Mouse (Mus musculus): Measurements from ENCODE around the gene Nell1. TPM values are rescaled to one million over a fixed set of nuclear protein-coding genes. Genes with fewer than 3 reads are reported as not detected.

Nell1 gene
- total RNA-seq, 2 experiments from 2014 or later = not detected

- intact Hi-C loops (cut with DNase I) = no loop called here
- DNase-seq = no peak
These were observed 512.3 kb downstream of the Nell1 start for GRCm38 (mm10) chr7:50486884-50487420.

GRCm38 (mm10) chr7:50501562-50501961 is 526.9 kb downstream of the Nell1 start:
- no peak for DNase-seq
- intact Hi-C loops (cut with DNase I) = no loop called here

GRCm38 (mm10) chr7:50507047-50507446 is 532.4 kb downstream of the Nell1 start:
- no peak for DNase-seq
- intact Hi-C loops (cut with DNase I) = no loop called here

GRCm38 (mm10) chr7:50514830-50515229 is 540.2 kb downstream of the Nell1 start:
- no peak for DNase-seq
- intact Hi-C loops (cut with DNase I) = no loop called here

- DNase-seq = no peak
- intact Hi-C loops (cut with DNase I) = no loop called here
These were observed 542.0 kb downstream of the Nell1 start for GRCm38 (mm10) chr7:50516681-50517080.

- intact Hi-C loops (cut with DNase I) = no loop called here
- DNase-seq = no peak
These were observed 568.7 kb downstream of the Nell1 start for GRCm38 (mm10) chr7:50543373-50543772.

GRCm38 (mm10) chr7:50549572-50549971 is 574.9 kb downstream of the Nell1 start:
- intact Hi-C loops (cut with DNase I) = no loop called here
- DNase-seq = no peak

GRCm38 (mm10) chr7:50551426-50551825 is 576.8 kb downstream of the Nell1 start:
- intact Hi-C loops (cut with DNase I) = no loop called here

GRCm38 (mm10) chr7:50562708-50563107 is 588.0 kb downstream of the Nell1 start:
- intact Hi-C loops (cut with DNase I) = no loop called here
- no peak for DNase-seq

More at GRCm38 (mm10) chr7:50551426-50551825, 576.8 kb downstream of the Nell1 start:
- DNase-seq = no peak

GRCm38 (mm10) chr7:50573841-50574240 is 599.2 kb downstream of the Nell1 start:
- intact Hi-C loops (cut with DNase I) = no loop called here
- DNase-seq = no peak

- no peak for DNase-seq
- intact Hi-C loops (cut with DNase I) = no loop called here
These were observed 614.2 kb downstream of the Nell1 start for GRCm38 (mm10) chr7:50588642-50589424.

GRCm38 (mm10) chr7:50598890-50599289 is 624.2 kb downstream of the Nell1 start, which contains the start of gene 4933405O20Rik:
Gene 4933405O20Rik (plus strand): TSS chr7:50599190.
- intact Hi-C loops (cut with DNase I) = no loop called here
- DNase-seq = no peak

GRCm38 (mm10) chr7:50614101-50614500 is 639.4 kb downstream of the Nell1 start:
- intact Hi-C loops (cut with DNase I) = no loop called here
- DNase-seq = no peak

- DNase-seq = no peak
- intact Hi-C loops (cut with DNase I) = no loop called here
These were observed 654.5 kb downstream of the Nell1 start for GRCm38 (mm10) chr7:50629186-50629585.

GRCm38 (mm10) chr7:50633147-50633546 is 658.5 kb downstream of the Nell1 start:
- intact Hi-C loops (cut with DNase I) = no loop called here
- DNase-seq = no peak

GRCm38 (mm10) chr7:50672266-50672665 is 697.6 kb downstream of the Nell1 start:
- intact Hi-C loops (cut with DNase I) = no loop called here
- DNase-seq = no peak

GRCm38 (mm10) chr7:50675444-50675843 is 700.8 kb downstream of the Nell1 start:
- no peak for DNase-seq
- intact Hi-C loops (cut with DNase I) = no loop called here

- intact Hi-C loops (cut with DNase I) = no loop called here
- no peak for DNase-seq
These were observed 702.8 kb downstream of the Nell1 start for GRCm38 (mm10) chr7:50677511-50677910.

GRCm38 (mm10) chr7:50686337-50686736 is 711.7 kb downstream of the Nell1 start:
- no peak for DNase-seq
- intact Hi-C loops (cut with DNase I) = no loop called here

- intact Hi-C loops (cut with DNase I) = no loop called here
- DNase-seq = no peak
These were observed 750.5 kb downstream of the Nell1 start for GRCm38 (mm10) chr7:50725166-50725565.

- intact Hi-C loops (cut with DNase I) = no loop called here
- no peak for DNase-seq
These were observed 756.3 kb downstream of the Nell1 start for GRCm38 (mm10) chr7:50730951-50731350.

GRCm38 (mm10) chr7:50755516-50755915 is 780.9 kb downstream of the Nell1 start:
- DNase-seq = no peak
- intact Hi-C loops (cut with DNase I) = no loop called here

Data from heart, postnatal 36 days (tissue).